Mouse (Mus musculus) midbrain, embryonic 14.5 days (tissue): ENCODE measurements at regions not wholly inside any gene's neighbourhood (a gene's known extent, or its start where the extent isn't known, plus 50 kb on each side); places are given as distances from the start of the nearest gene placed in this dataset.

Experiments
- ATAC-seq: fragments of 200-750 bp; cut with Nextera tagmentation; 2 replicates; pipeline ENCODE4 v1.8.0; 2017; ENCODE audit warnings: moderate number of reproducible peaks, moderate library complexity; ENCODE audit not compliant: low FRiP score, low TSS enrichment
- DNase-seq: peaks from one replicate; pipeline ENCODE4 v3.0.0-alpha.2; 2015
- H3K27ac ChIP-seq: fragments of 300-500 bp; sonication (generic); replicated peaks from 2 replicates; pipeline ENCODE4 v1.5.1; 2014; ENCODE audit warnings: mild to moderate bottlenecking, low read depth, low read length, moderate library complexity
- H3K27me3 ChIP-seq: fragments of 300-500 bp; sonication (generic); 2 replicates; pipeline ENCODE4 v1.6.1; 2014; ENCODE audit warnings: low read length, control low read depth, mixed read lengths; ENCODE audit not compliant: control insufficient read depth, insufficient read depth
- H3K36me3 ChIP-seq: fragments of 300-500 bp; sonication (generic); 2 replicates; pipeline ENCODE4 v1.6.1; 2014; ENCODE audit warnings: low read length, control low read depth; ENCODE audit not compliant: control insufficient read depth, insufficient read depth
- H3K4me1 ChIP-seq: fragments of 300-500 bp; sonication (generic); 2 replicates; pipeline ENCODE4 v1.6.1; 2014; ENCODE audit warnings: mild to moderate bottlenecking, antibody characterized with exemption, low read length, control low read depth; ENCODE audit not compliant: control insufficient read depth, insufficient read depth
- H3K4me2 ChIP-seq: fragments of 300-500 bp; sonication (generic); 2 replicates; pipeline ENCODE4 v1.6.1; 2014; ENCODE audit warnings: mild to moderate bottlenecking, low read length, moderate library complexity
- H3K4me3 ChIP-seq: fragments of 300-500 bp; sonication (generic); replicated peaks from 2 replicates; pipeline ENCODE4 v1.5.1; 2014; ENCODE audit warnings: low read depth, low read length
- H3K9ac ChIP-seq: fragments of 300-500 bp; sonication (generic); replicated peaks from 2 replicates; pipeline ENCODE4 v1.6.1; 2014; ENCODE audit warnings: mild to moderate bottlenecking, low read length, moderate library complexity
- H3K9me3 ChIP-seq: fragments of 300-500 bp; sonication (generic); 2 replicates; pipeline ENCODE4 v1.6.1; 2016; ENCODE audit warnings: low read length, control low read depth, mixed read lengths; ENCODE audit not compliant: control insufficient read depth
- WGBS: fragments of 180-500 bp; shearing (Covaris S2); extraction: QIAGEN DNeasy Blood & Tissue Kit; methylation state at CpG from one replicate; pipeline ENCODE4 v1.1.7; 2014; 5-methylcytosine and 5-hydroxymethylcytosine counted together

GRCm38 (mm10) chr16:76076231-76076630, 54.1 kb upstream of the Samsn1 start:
- DNase-seq (no peak), ATAC-seq (no peak)
- H3K27ac ChIP-seq = no peak overlapping the region
- H3K27me3 ChIP-seq = no peaks in the 10 kb centered on the region
- 89% methylated on average over 5 of the region's 5 CpGs for WGBS
- no peak overlapping the region for H3K4me3 ChIP-seq
- H3K9me3 ChIP-seq = 0 out of 2 replicates have a peak, but pooled peaks cover 3% of the 10 kb centered on the region
- H3K9ac ChIP-seq = no peak overlapping the region
- no peaks in the 10 kb centered on the region for H3K36me3 ChIP-seq
- no peak overlapping the region for H3K4me2 ChIP-seq
- H3K4me1 ChIP-seq = no peaks in the 10 kb centered on the region
